7 mouse cellular contexts compared by ENCODE assay signal in the genomic region with DNA sequence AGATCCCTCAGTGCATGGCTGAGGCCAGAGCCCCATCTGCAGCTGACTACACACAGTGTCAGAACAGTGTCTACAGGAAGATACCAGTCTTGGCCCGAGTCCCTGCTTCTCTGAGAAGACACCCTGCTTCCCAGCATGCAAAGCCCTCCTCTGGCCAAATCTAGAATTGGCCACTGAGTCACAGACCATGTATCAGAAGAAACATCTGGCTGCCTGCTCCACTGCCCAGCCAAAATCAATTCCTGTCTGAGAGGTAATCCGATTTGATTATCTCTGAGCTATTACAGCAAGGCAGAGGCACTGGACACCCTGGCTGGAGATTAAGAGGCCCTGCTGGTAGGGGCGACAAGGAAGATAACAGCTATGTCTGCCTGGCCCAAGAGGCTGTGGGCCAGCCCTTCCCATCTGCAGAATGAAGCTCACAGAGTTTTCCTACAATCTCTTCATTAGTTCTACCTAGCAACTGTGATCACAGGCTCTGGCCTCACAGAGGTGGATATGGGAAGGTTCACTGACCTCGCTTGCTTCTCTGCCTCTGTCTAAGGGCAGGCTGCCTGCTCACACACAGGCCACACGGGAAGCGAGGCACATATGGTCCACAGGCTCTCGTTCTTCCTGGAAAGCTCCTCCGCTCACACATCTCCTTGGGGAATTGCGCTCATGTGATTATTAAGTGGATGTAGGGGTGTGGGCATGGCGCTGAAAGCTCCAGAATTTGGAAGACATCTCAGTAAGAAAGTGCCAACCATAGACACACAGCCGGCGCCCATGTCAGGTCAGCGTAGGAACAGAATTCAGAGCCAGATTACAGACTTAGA.
DNase-seq lines count a peak whose midpoint lies in the region; ATAC-seq and TF ChIP-seq lines count a peak whose summit lies in the region.

No protein-coding gene starts in this region.

- H3K9ac ChIP-seq in liver, embryonic 13.5 days, result no peak overlapping the region
- no peak overlapping the region for H3K9ac ChIP-seq in liver, postnatal 0 days (replicated peaks)
- no peak overlapping the region for H3K9ac ChIP-seq in limb, embryonic 11.5 days (ENCODE audit: low read length)

- no peak overlapping the region for H3K4me3 ChIP-seq in liver, embryonic 13.5 days (replicated peaks)
- H3K4me3 ChIP-seq in liver, postnatal 0 days (ENCODE audit: low read depth, low read length), result no peak overlapping the region
- H3K4me3 ChIP-seq in limb, embryonic 11.5 days (ENCODE audit: low read depth, low read length), result no peak overlapping the region
- H3K4me3 ChIP-seq in cerebellum, adult 2 months (replicated peaks; ENCODE audit: insufficient read depth, low read depth, low read length), result no peak overlapping the region

- DNase-seq in liver, embryonic 13.5 days, result no peak
- no peak for DNase-seq in liver, postnatal 0 days
- peak; percentile 41 for DNase-seq in heart, adult 8-10 months (ENCODE audit: low spot score)
- DNase-seq in limb, embryonic 11.5 days (ENCODE audit: low spot score), result peak; percentile 54
- peak; percentile 61 for DNase-seq in retina, postnatal 7 days (ENCODE audit: low read depth, low spot score)
- DNase-seq in cerebellum, adult 2 months, result no peak
- no peak for DNase-seq in frontal cortex, postnatal 36 days (ENCODE audit: low spot score in 2 of 2)

- 62% methylated on average over 13 of the region's 13 CpGs for WGBS in liver, embryonic 13.5 days (ENCODE audit: insufficient replicate concordance)
- 67% methylated on average over 13 of the region's 13 CpGs for WGBS in liver, postnatal 0 days (ENCODE audit: insufficient replicate concordance)
- WGBS in limb, embryonic 11.5 days, result 48% methylated on average over 13 of the region's 13 CpGs
- 72% methylated on average over 13 of the region's 13 CpGs for WGBS in cerebellum, adult 2 months

- 0 out of 2 replicates have a peak, but pooled peaks have one; percentile 18 for ATAC-seq in liver, embryonic 13.5 days (ENCODE audit: low read depth)
- ATAC-seq in liver, postnatal 0 days, result no peak
- no peak for ATAC-seq in limb, embryonic 11.5 days (ENCODE audit: insufficient number of reproducible peaks, low FRiP score, low TSS enrichment, low read depth)

- no peaks in the 10 kb centered on the region for H3K9me3 ChIP-seq in liver, embryonic 13.5 days (replicated peaks)
- no peaks in the 10 kb centered on the region for H3K9me3 ChIP-seq in liver, postnatal 0 days (ENCODE audit: low read length)
- H3K9me3 ChIP-seq in limb, embryonic 11.5 days (ENCODE audit: control insufficient read depth, low read length), result no peaks in the 10 kb centered on the region

- peaks cover 9% of the 10 kb centered on the region for H3K4me1 ChIP-seq in liver, embryonic 13.5 days (replicated peaks)
- no peaks in the 10 kb centered on the region for H3K4me1 ChIP-seq in liver, postnatal 0 days (ENCODE audit: insufficient read depth)
- peaks cover 35% of the 10 kb centered on the region for H3K4me1 ChIP-seq in limb, embryonic 11.5 days (ENCODE audit: control insufficient read depth, insufficient read depth, low read length)
- H3K4me1 ChIP-seq in cerebellum, adult 2 months (ENCODE audit: control insufficient read depth, insufficient read depth, low read length), result no peaks in the 10 kb centered on the region

- H3K27me3 ChIP-seq in liver, embryonic 13.5 days, result no peaks in the 10 kb centered on the region
- H3K27me3 ChIP-seq in liver, postnatal 0 days (ENCODE audit: insufficient read depth, low read length), result no peaks in the 10 kb centered on the region
- no peaks in the 10 kb centered on the region for H3K27me3 ChIP-seq in limb, embryonic 11.5 days (ENCODE audit: control insufficient read depth, insufficient read depth, low read length)
- H3K27me3 ChIP-seq in cerebellum, adult 2 months (ENCODE audit: control insufficient read depth, insufficient read depth, low read length), result no peaks in the 10 kb centered on the region

- TF ChIP-seq EP300 in liver, postnatal 0 days (IDR thresholded peaks at IDR 0.05; ENCODE audit: low read depth), result no peak

- H3K4me2 ChIP-seq in liver, embryonic 13.5 days, result no peak overlapping the region
- H3K4me2 ChIP-seq in liver, postnatal 0 days (ENCODE audit: low read depth, low read length), result no peak overlapping the region
- H3K4me2 ChIP-seq in limb, embryonic 11.5 days (ENCODE audit: low read depth, severe bottlenecking), result no peak overlapping the region

- no peak for TF ChIP-seq CTCF in liver, postnatal 0 days (IDR thresholded peaks at IDR 0.05; ENCODE audit: low read depth)
- no peak for TF ChIP-seq CTCF in cerebellum, adult 2 months (IDR thresholded peaks at IDR 0.05; ENCODE audit: borderline replicate concordance, insufficient read depth, low read depth, low read length)

- no peak overlapping the region for H3K27ac ChIP-seq in liver, embryonic 13.5 days
- no peak overlapping the region for H3K27ac ChIP-seq in liver, postnatal 0 days (ENCODE audit: low read depth)
- peak overlapping the region; percentile 68 for H3K27ac ChIP-seq in limb, embryonic 11.5 days (replicated peaks; ENCODE audit: low read depth, low read length)
- H3K27ac ChIP-seq in cerebellum, adult 2 months (ENCODE audit: insufficient read depth, low read length), result no peak overlapping the region

- H3K36me3 ChIP-seq in liver, embryonic 13.5 days, result no peaks in the 10 kb centered on the region
- H3K36me3 ChIP-seq in liver, postnatal 0 days (replicated peaks; ENCODE audit: insufficient read depth, low read length), result no peaks in the 10 kb centered on the region
- no peaks in the 10 kb centered on the region for H3K36me3 ChIP-seq in limb, embryonic 11.5 days (ENCODE audit: control insufficient read depth, insufficient read depth, low read length)

- TF ChIP-seq POLR2A in cerebellum, adult 2 months (IDR thresholded peaks at IDR 0.05; ENCODE audit: borderline replicate concordance, insufficient read depth, low read length), result no peak

Comparison
In these comparisons a context has a peak if more than half of its experiments do, and no peak if none do; other contexts are left out.
1. DNase-seq: peak in heart, adult 8-10 months (single experiment), limb, embryonic 11.5 days (single experiment) and retina, postnatal 7 days (single experiment); none in liver, embryonic 13.5 days (single experiment), liver, postnatal 0 days (single experiment), cerebellum, adult 2 months (0 of 2) and frontal cortex, postnatal 36 days (0 of 2).